Mouse (Mus musculus) liver, postnatal 0 days (tissue): Measurements from ENCODE around the gene Bach2.

ENCODE experiments used
- CTCF ChIP-seq: sonication (generic); IDR thresholded peaks from 2 replicates; pipeline ENCODE4 v1.5.1; 2016; ENCODE audit warnings: antibody characterized with exemption, low read depth
- EP300 ChIP-seq: IDR thresholded peaks from 2 replicates; pipeline ENCODE4 v1.6.1; 2016; ENCODE audit warnings: antibody characterized with exemption, low read depth, mild to moderate bottlenecking

GRCm38 (mm10) chr4:32615034-32615881 is 376.7 kb downstream of the Bach2 start, which contains the start of gene Casp8ap2:
- no peak for TF ChIP-seq CTCF
- peak; percentile 20; the same call in 1 of the 2 replicates for TF ChIP-seq EP300
